Mouse (Mus musculus) ES-E14 (cell line): ENCODE data around the gene Hoxc10. TPM values are rescaled to one million over a fixed set of nuclear protein-coding genes. Genes with fewer than 3 reads are reported as not detected.

ENCODE experiments used
- DNase-seq: peaks from one replicate; pipeline ENCODE4 v3.0.0-alpha.2; 2013; ENCODE audit warnings: low read depth, low spot score
- H3K27ac ChIP-seq: 2 replicates; pipeline ENCODE4 v1.5.1; 2012; ENCODE audit warnings: low read depth, mild to moderate bottlenecking, low read length, moderate library complexity, mixed read lengths; ENCODE audit not compliant: poor library complexity, insufficient read depth, severe bottlenecking
- H3K36me3 ChIP-seq: 2 replicates; pipeline ENCODE4 v1.6.1; 2012; ENCODE audit warnings: mild to moderate bottlenecking, low read length, moderate library complexity, mixed read lengths; ENCODE audit not compliant: control insufficient read depth, poor library complexity, insufficient read depth, severe bottlenecking
- H3K4me1 ChIP-seq, 2 experiments: fragments of 150-350 bp in 1 of 2; sonication (generic) in 1 of 2; 2 replicates each; pipeline ENCODE4 v1.6.1; 2012; ENCODE audit warnings: low read length in 2 of 2, mild to moderate bottlenecking in 1 of 2, mixed read lengths in 1 of 2; ENCODE audit not compliant: control insufficient read depth in 2 of 2, insufficient read depth in 2 of 2, poor library complexity in 1 of 2
- H3K4me3 ChIP-seq, 2 experiments: fragments of 150-350 bp in 1 of 2; sonication (generic) in 1 of 2; 2 replicates each; pipeline ENCODE4 v1.5.1; 2012; ENCODE audit warnings: low read length in 2 of 2, low read depth in 1 of 2, mild to moderate bottlenecking in 1 of 2, mixed read lengths in 1 of 2; ENCODE audit not compliant: insufficient read depth in 1 of 2, poor library complexity in 1 of 2, severe bottlenecking in 1 of 2
- H3K9ac ChIP-seq: 2 replicates; pipeline ENCODE4 v1.6.1; 2012; ENCODE audit warnings: low read depth, mild to moderate bottlenecking, low read length, mixed read lengths; ENCODE audit not compliant: poor library complexity, insufficient read depth, severe bottlenecking
- H3K9me3 ChIP-seq: fragments of 150-350 bp; sonication (generic); 2 replicates; pipeline ENCODE4 v1.6.1; 2012; ENCODE audit warnings: low read depth, mild to moderate bottlenecking, low read length; ENCODE audit not compliant: control insufficient read depth, insufficient read depth
- CHD2 ChIP-seq: IDR thresholded peaks from 2 replicates; pipeline ENCODE4 v1.6.1; 2014; ENCODE audit warnings: mild to moderate bottlenecking, low read depth, low read length, inconsistent platforms
- HCFC1 ChIP-seq: IDR thresholded peaks from 2 replicates; pipeline ENCODE4 v1.6.1; 2012; ENCODE audit warnings: low read length, inconsistent platforms, borderline replicate concordance; ENCODE audit not compliant: insufficient read depth
- MAFK ChIP-seq: IDR thresholded peaks from 2 replicates; pipeline ENCODE4 v1.6.1; 2014; ENCODE audit warnings: mild to moderate bottlenecking, low read depth, low read length, inconsistent platforms; ENCODE audit not compliant: insufficient read depth
- ZC3H11A ChIP-seq: IDR thresholded peaks from 2 replicates; pipeline ENCODE4 v1.6.1; 2012; ENCODE audit warnings: low read depth, mild to moderate bottlenecking, inconsistent platforms, low read length, borderline replicate concordance
- ZNF384 ChIP-seq: IDR thresholded peaks from 2 replicates; pipeline ENCODE4 v1.6.1; 2012; ENCODE audit warnings: low read depth, low read length, inconsistent platforms
- in situ Hi-C, 2 experiments: fragments of 600-800 bp; cut with MboI; formaldehyde crosslinking; loops; one replicate each; pipeline ENCODE4 v1.15.1; 2025; ENCODE audit warnings: low sequenced_read_pairs in 2 of 2, inconsistent platforms in 1 of 2; ENCODE audit not compliant: unreplicated experiment in 2 of 2
- total RNA-seq: library from RNA; depleted of rRNA; stranded (reverse); fragments of 300-350 nt; gene quantifications from 2 replicates; pipeline ENCODE4 v1.2.3, GENCODE M21; 2012

The Hoxc10 gene
- total RNA-seq, 1 experiment: 0.58 TPM

GRCm38 (mm10) chr15:102988078-102988477 lies 21.5 kb downstream of the Hoxc10 start:
- in situ Hi-C loops: loop anchor here (5.0 to 25.0 kb wide), 4 partner anchors 63 to 324 kb away; partner anchors contain the start of genes Gpr84 (in 1 of the 2) and Hoxc13 (in 1 of the 2)
- no peak overlapping the region for H3K9ac ChIP-seq
- H3K4me1 ChIP-seq: peaks cover 0 to 7% of the 10 kb centered on the region in 2 experiments; a peak in 1 of 4 replicates
- H3K4me3 ChIP-seq: no peak overlapping the region
- no peak for DNase-seq
- no peak overlapping the region for H3K27ac ChIP-seq
- no peaks in the 10 kb centered on the region for H3K9me3 ChIP-seq
- TF ChIP-seq ZC3H11A (no peak), MAFK (no peak), ZNF384 (0 out of 2 replicates have a peak, but pooled peaks have one; percentile 53)
- no peaks in the 10 kb centered on the region for H3K36me3 ChIP-seq

- H3K4me3 ChIP-seq: peak within 1 kb of the TSS; percentile 9 to 26
- DNase-seq: no peak
- H3K36me3 ChIP-seq: no peaks in the 10 kb centered on the region
- in situ Hi-C loops: loop anchor here in 1 of 2 experiments (25.0 kb wide), 1 partner anchor 322 kb away; the partner anchor contains the start of gene Gpr84
- peaks cover 0 to 7% of the 10 kb centered on the region in 2 experiments; a peak in 1 of 4 replicates for H3K4me1 ChIP-seq
- TF ChIP-seq MAFK (no peak), CHD2 (no peak), ZNF384 (no peak), ZC3H11A (no peak), HCFC1 (no peak)
- no peaks in the 10 kb centered on the region for H3K9me3 ChIP-seq
- H3K27ac ChIP-seq: no peak within 1 kb of the TSS
- 0 out of 2 replicates have a peak within 1 kb of the TSS, but pooled peaks have one; percentile 22 for H3K9ac ChIP-seq
Measured at GRCm38 (mm10) chr15:102990461-102991397, 24.1 kb downstream of the Hoxc10 start, which contains the start of gene Hoxc8. TSS of gene Hoxc8 (plus strand) at chr15:102990607.

- Histone ChIP-seq H3K27ac (no peak overlapping the region), H3K4me1 (peaks cover 0 to 7% of the 10 kb centered on the region in 2 experiments; a peak in 1 of 4 replicates), H3K9ac (no peak overlapping the region), H3K36me3 (no peaks in the 10 kb centered on the region), H3K9me3 (no peaks in the 10 kb centered on the region), H3K4me3 (no peak overlapping the region)
- DNase-seq: no peak
- in situ Hi-C loops: loop anchor here in 1 of 2 experiments (25.0 kb wide), 1 partner anchor 321 kb away; the partner anchor contains the start of gene Gpr84
- TF ChIP-seq MAFK (no peak), CHD2 (no peak), HCFC1 (no peak), ZNF384 (no peak), ZC3H11A (no peak)
Measured at GRCm38 (mm10) chr15:102991782-102992181, 25.2 kb downstream of the Hoxc10 start.

GRCm38 (mm10) chr15:102992206-102992605 lies 25.6 kb downstream of the Hoxc10 start:
- in situ Hi-C loops: loop anchor here in 1 of 2 experiments (25.0 kb wide), 1 partner anchor 320 kb away; the partner anchor contains the start of gene Gpr84
- Histone ChIP-seq H3K36me3 (no peaks in the 10 kb centered on the region), H3K9ac (no peak overlapping the region), H3K4me1 (peaks cover 0 to 7% of the 10 kb centered on the region in 2 experiments; a peak in 1 of 4 replicates), H3K9me3 (no peaks in the 10 kb centered on the region), H3K4me3 (no peak overlapping the region), H3K27ac (no peak overlapping the region)
- TF ChIP-seq CHD2 (no peak), HCFC1 (no peak)
- DNase-seq: no peak
